29 mouse cellular contexts compared by ENCODE assay signal in genomic region chr13:45593914-45594313, GRCm38 (mm10).
DNase-seq lines count a peak whose midpoint lies in the region; ATAC-seq and TF ChIP-seq lines count a peak whose summit lies in the region.
"Had no signal": no experiment of that assay in that cellular context is flagged by ENCODE, and none has a peak within 500 bp of the region (broad histone marks: within the 10 kb centered on the region; RNA-seq: fewer than 3 reads in every experiment).

No protein-coding gene starts in this region.

- no peaks in the 10 kb centered on the region for H3K36me3 ChIP-seq in kidney, postnatal 0 days (ENCODE audit: insufficient read depth, low read length)
- H3K36me3 ChIP-seq in lung, embryonic 14.5 days (ENCODE audit: insufficient read depth): no peaks in the 10 kb centered on the region
- no peaks in the 10 kb centered on the region for H3K36me3 ChIP-seq in stomach, embryonic 16.5 days (ENCODE audit: control insufficient read depth, insufficient read depth, low read length)
- H3K36me3 ChIP-seq: embryonic facial prominence, embryonic 13.5 days; embryonic facial prominence, embryonic 15.5 days; forebrain, embryonic 10.5 days; forebrain, embryonic 12.5 days had no signal

- DNase-seq in kidney, postnatal 0 days (ENCODE audit: low spot score): peak; percentile 80
- no peak for DNase-seq in kidney, adult 11 months
- peak; percentile 30 for DNase-seq in lung, embryonic 14.5 days
- DNase-seq in lung, postnatal 25 days (ENCODE audit: low spot score): no peak
- DNase-seq: adrenal gland, adult 8-10 months; adrenal gland, postnatal 14 days; adrenal gland, postnatal 36 days; B cell, adult 2 months; cerebellum, adult 11 months; cerebellum, adult 18-20 months; cerebellum, adult 8-10 months; cerebellum, adult 9-11 months; cerebellum, postnatal 14 days; cerebellum, postnatal 36 days; embryo, embryonic 11 days had no signal

- H3K9ac ChIP-seq in kidney, postnatal 0 days (ENCODE audit: low read depth, low read length): no peak overlapping the region
- H3K9ac ChIP-seq in lung, embryonic 14.5 days: no peak overlapping the region
- no peak overlapping the region for H3K9ac ChIP-seq in stomach, embryonic 16.5 days (ENCODE audit: low read length)
- H3K9ac ChIP-seq: embryonic facial prominence, embryonic 13.5 days; embryonic facial prominence, embryonic 15.5 days; forebrain, embryonic 12.5 days had no signal

- H3K9me3 ChIP-seq in kidney, postnatal 0 days (replicated peaks; ENCODE audit: low read length): no peaks in the 10 kb centered on the region
- no peaks in the 10 kb centered on the region for H3K9me3 ChIP-seq in lung, embryonic 14.5 days (ENCODE audit: low read depth, low read length)
- no peaks in the 10 kb centered on the region for H3K9me3 ChIP-seq in stomach, embryonic 16.5 days (replicated peaks; ENCODE audit: control insufficient read depth, low read length)
- H3K9me3 ChIP-seq: embryonic facial prominence, embryonic 13.5 days; embryonic facial prominence, embryonic 15.5 days; forebrain, embryonic 10.5 days; forebrain, embryonic 12.5 days; G1E had no signal

- ATAC-seq in kidney, postnatal 0 days (replicated peaks; ENCODE audit: low FRiP score, low read depth): no peak
- ATAC-seq in lung, embryonic 14.5 days (ENCODE audit: insufficient read depth): peak; percentile 75
- ATAC-seq in stomach, embryonic 16.5 days (ENCODE audit: insufficient read depth, low FRiP score): peak; percentile 44; the same call in 1 of the 2 replicates
- ATAC-seq in cerebellum, adult (ENCODE audit: insufficient number of reproducible peaks, low FRiP score, low TSS enrichment): no peak
- ATAC-seq: activated CD4-positive, CD25-positive, alpha-beta regulatory T cell, adult 4 months; CD4-positive, CD25-positive, alpha-beta regulatory T cell, adult 4 months; forebrain, embryonic 14.5 days; forebrain, embryonic 16.5 days; Patski had no signal

- H3K27me3 ChIP-seq in kidney, postnatal 0 days (ENCODE audit: insufficient read depth, low read length): no peaks in the 10 kb centered on the region
- H3K27me3 ChIP-seq in lung, embryonic 14.5 days (ENCODE audit: insufficient read depth, low read length): no peaks in the 10 kb centered on the region
- H3K27me3 ChIP-seq in stomach, embryonic 16.5 days (ENCODE audit: control insufficient read depth, insufficient read depth, low read length): no peaks in the 10 kb centered on the region
- H3K27me3 ChIP-seq: CH12.LX; embryonic facial prominence, embryonic 13.5 days; embryonic facial prominence, embryonic 15.5 days; forebrain, embryonic 12.5 days; Patski had no signal

- TF ChIP-seq CTCF in kidney, postnatal 0 days (IDR thresholded peaks at IDR 0.05; ENCODE audit: low read depth): no peak
- no peak for TF ChIP-seq CTCF in lung, embryonic 14.5 days (IDR thresholded peaks at IDR 0.05; ENCODE audit: low read depth)

- no peaks in the 10 kb centered on the region for H3K4me1 ChIP-seq in kidney, postnatal 0 days (replicated peaks; ENCODE audit: insufficient read depth, low read length)
- 0 out of 2 replicates have a peak, but pooled peaks cover 3% of the 10 kb centered on the region for H3K4me1 ChIP-seq in lung, embryonic 14.5 days (ENCODE audit: insufficient read depth)
- H3K4me1 ChIP-seq in stomach, embryonic 16.5 days (ENCODE audit: control insufficient read depth, insufficient read depth, low read length): 0 out of 2 replicates have a peak, but pooled peaks cover 3% of the 10 kb centered on the region
- H3K4me1 ChIP-seq: embryonic facial prominence, embryonic 15.5 days; forebrain, embryonic 10.5 days; forebrain, embryonic 12.5 days had no signal

- no peak overlapping the region for H3K4me2 ChIP-seq in kidney, postnatal 0 days (ENCODE audit: low read length)
- H3K4me2 ChIP-seq in lung, embryonic 14.5 days: no peak overlapping the region
- H3K4me2 ChIP-seq in stomach, embryonic 16.5 days (ENCODE audit: low read depth, low read length): no peak overlapping the region
- H3K4me2 ChIP-seq: embryonic facial prominence, embryonic 13.5 days; embryonic facial prominence, embryonic 15.5 days; forebrain, embryonic 12.5 days had no signal

- H3K27ac ChIP-seq in kidney, postnatal 0 days: 0 out of 2 replicates have a peak overlapping the region, but pooled peaks have one; percentile 42
- no peak overlapping the region for H3K27ac ChIP-seq in lung, embryonic 14.5 days (ENCODE audit: low read depth)
- H3K27ac ChIP-seq in stomach, embryonic 16.5 days (ENCODE audit: low read length): no peak overlapping the region
- H3K27ac ChIP-seq: embryonic facial prominence, embryonic 13.5 days; embryonic facial prominence, embryonic 15.5 days; forebrain, embryonic 10.5 days; forebrain, embryonic 12.5 days had no signal

- H3K4me3 ChIP-seq in kidney, postnatal 0 days (replicated peaks; ENCODE audit: low read depth, low read length): no peak overlapping the region
- H3K4me3 ChIP-seq in lung, embryonic 14.5 days (ENCODE audit: low read depth, low read length): no peak overlapping the region
- no peak overlapping the region for H3K4me3 ChIP-seq in stomach, embryonic 16.5 days (replicated peaks; ENCODE audit: low read length)
- H3K4me3 ChIP-seq: embryonic facial prominence, embryonic 13.5 days; embryonic facial prominence, embryonic 15.5 days; erythroblast, embryonic 14.5 days; forebrain, embryonic 10.5 days; forebrain, embryonic 12.5 days had no signal

- WGBS in kidney, postnatal 0 days: 44% methylated on average over 1 of the region's 1 CpGs
- WGBS in lung, embryonic 14.5 days: 18% methylated on average over 1 of the region's 1 CpGs
- WGBS in stomach, embryonic 16.5 days: 24% methylated on average over 1 of the region's 1 CpGs

Comparison
In these comparisons a context has a peak if more than half of its experiments do, and no peak if none do; other contexts are left out.
1. DNase-seq: peak in kidney, postnatal 0 days (single experiment) and lung, embryonic 14.5 days (single experiment); none in kidney, adult 11 months (single experiment) and lung, postnatal 25 days (single experiment).
2. ATAC-seq: peak in lung, embryonic 14.5 days (single experiment) and stomach, embryonic 16.5 days (single experiment); none in kidney, postnatal 0 days (single experiment) and cerebellum, adult (single experiment).